Comparison of ENCODE assay signal across 8 mouse cellular contexts in the genomic region with DNA sequence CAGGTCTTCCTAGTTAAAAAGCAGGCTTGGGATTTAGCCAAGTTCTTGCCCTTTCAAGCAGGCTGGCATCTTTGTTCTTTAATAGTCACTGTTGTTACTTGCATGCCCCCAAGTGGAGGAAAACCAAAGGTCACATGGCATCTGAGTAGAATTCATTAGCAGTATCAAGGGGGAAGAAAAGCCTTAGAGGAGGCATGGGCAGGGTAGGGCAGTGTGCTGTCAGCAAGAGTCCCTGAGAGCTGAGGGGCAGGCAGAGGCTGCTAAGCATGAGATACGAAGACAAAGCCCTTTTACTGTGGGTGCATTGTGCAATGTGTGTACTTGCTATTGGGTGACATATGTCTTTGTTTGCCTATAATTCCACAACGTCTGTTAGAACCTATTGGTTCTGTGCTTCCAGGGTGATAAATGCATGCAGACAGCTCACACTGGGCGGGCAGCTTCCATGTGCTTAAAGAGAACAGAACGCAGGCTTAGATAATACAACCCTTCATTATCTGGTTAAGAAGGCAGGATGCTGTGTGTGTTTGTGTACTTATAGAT.
DNase-seq lines count a peak whose midpoint lies in the region; ATAC-seq lines count a peak whose summit lies in the region.

No protein-coding gene starts in this region.

- H3K27me3 ChIP-seq in heart, embryonic 12.5 days (replicated peaks), result no peaks in the 10 kb centered on the region
- no peaks in the 10 kb centered on the region for H3K27me3 ChIP-seq in forebrain, embryonic 14.5 days (replicated peaks; ENCODE audit: control insufficient read depth, insufficient read depth, low read length)
- no peaks in the 10 kb centered on the region for H3K27me3 ChIP-seq in kidney, embryonic 16.5 days (ENCODE audit: insufficient read depth, low read length)

- H3K9ac ChIP-seq in heart, embryonic 12.5 days, result no peak overlapping the region
- H3K9ac ChIP-seq in forebrain, embryonic 14.5 days (ENCODE audit: low read length), result no peak overlapping the region
- H3K9ac ChIP-seq in kidney, embryonic 16.5 days (replicated peaks; ENCODE audit: low read length), result no peak overlapping the region

- H3K4me3 ChIP-seq in heart, embryonic 12.5 days, result no peak overlapping the region
- H3K4me3 ChIP-seq in forebrain, embryonic 14.5 days (ENCODE audit: low read depth, low read length), result no peak overlapping the region
- H3K4me3 ChIP-seq in kidney, embryonic 16.5 days (ENCODE audit: low read length), result no peak overlapping the region

- H3K27ac ChIP-seq in heart, embryonic 12.5 days (ENCODE audit: poor library complexity, severe bottlenecking), result no peak overlapping the region
- no peak overlapping the region for H3K27ac ChIP-seq in forebrain, embryonic 14.5 days (ENCODE audit: low read depth, low read length)
- H3K27ac ChIP-seq in kidney, embryonic 16.5 days (ENCODE audit: low read length), result no peak overlapping the region

- ATAC-seq in heart, embryonic 12.5 days (ENCODE audit: insufficient number of reproducible peaks, low FRiP score), result no peak
- ATAC-seq in forebrain, embryonic 14.5 days, result peak; percentile 96
- peak; percentile 51; the same call in 1 of the 2 replicates for ATAC-seq in kidney, embryonic 16.5 days (ENCODE audit: low FRiP score, low TSS enrichment)
- peak; percentile 90 for ATAC-seq in megakaryocyte progenitor cell, adult 5-6 weeks (replicated peaks; ENCODE audit: poor library complexity)
- no peak for ATAC-seq in activated CD4-positive, CD25-positive, alpha-beta regulatory T cell, adult 4 months

- H3K9me3 ChIP-seq in heart, embryonic 12.5 days (replicated peaks), result no peaks in the 10 kb centered on the region
- H3K9me3 ChIP-seq in forebrain, embryonic 14.5 days (replicated peaks; ENCODE audit: control insufficient read depth, low read length), result no peaks in the 10 kb centered on the region
- no peaks in the 10 kb centered on the region for H3K9me3 ChIP-seq in kidney, embryonic 16.5 days (ENCODE audit: low read length)

- peak; percentile 11 to 20 for DNase-seq in heart, adult 18-20 months
- peak; percentile 47 for DNase-seq in brain, adult 2 months (ENCODE audit: low read depth, low spot score)
- DNase-seq in forebrain, embryonic 14.5 days (ENCODE audit: low spot score), result peak; percentile 92
- DNase-seq in left cerebral cortex, adult 18-20 months (ENCODE audit: low spot score in 2 of 2), result no peak

- no peak overlapping the region for H3K4me2 ChIP-seq in heart, embryonic 12.5 days
- no peak overlapping the region for H3K4me2 ChIP-seq in forebrain, embryonic 14.5 days (ENCODE audit: low read length)
- no peak overlapping the region for H3K4me2 ChIP-seq in kidney, embryonic 16.5 days (replicated peaks; ENCODE audit: low read depth, low read length)

- no peaks in the 10 kb centered on the region for H3K36me3 ChIP-seq in heart, embryonic 12.5 days
- no peaks in the 10 kb centered on the region for H3K36me3 ChIP-seq in forebrain, embryonic 14.5 days (ENCODE audit: control insufficient read depth, insufficient read depth, low read length)
- no peaks in the 10 kb centered on the region for H3K36me3 ChIP-seq in kidney, embryonic 16.5 days (ENCODE audit: insufficient read depth, low read length)

- WGBS in heart, embryonic 12.5 days, result 37% methylated on average over 4 of the region's 4 CpGs
- 3% methylated on average over 4 of the region's 4 CpGs for WGBS in forebrain, embryonic 14.5 days
- 44% methylated on average over 4 of the region's 4 CpGs for WGBS in kidney, embryonic 16.5 days

- no peaks in the 10 kb centered on the region; the same call in 1 of the 2 replicates for H3K4me1 ChIP-seq in heart, embryonic 12.5 days (replicated peaks)
- H3K4me1 ChIP-seq in forebrain, embryonic 14.5 days (ENCODE audit: control insufficient read depth, insufficient read depth, low read length), result peaks cover 5% of the 10 kb centered on the region; the same call in 1 of the 2 replicates
- no peaks in the 10 kb centered on the region; the same call in 1 of the 2 replicates for H3K4me1 ChIP-seq in kidney, embryonic 16.5 days (ENCODE audit: insufficient read depth, low read length)

Comparison
In these comparisons a context has a peak if more than half of its experiments do, and no peak if none do; other contexts are left out.
1. DNase-seq: peak in heart, adult 18-20 months (2 of 2), brain, adult 2 months (single experiment) and forebrain, embryonic 14.5 days (single experiment); none in left cerebral cortex, adult 18-20 months (0 of 2).
2. ATAC-seq: peak in forebrain, embryonic 14.5 days (single experiment), kidney, embryonic 16.5 days (single experiment) and megakaryocyte progenitor cell, adult 5-6 weeks (single experiment); none in heart, embryonic 12.5 days (single experiment) and activated CD4-positive, CD25-positive, alpha-beta regulatory T cell, adult 4 months (single experiment).